Mouse (Mus musculus): ENCODE measurements around the gene Vti1b. TPM values are rescaled to one million over a fixed set of nuclear protein-coding genes. Genes with fewer than 3 reads are reported as not detected.

The Vti1b gene
- 230 and 258 TPM in 2 replicates for polyA plus RNA-seq (2015; fragmentation: Nextera tagmentation; extraction: Ambion mirVana)

GRCm38 (mm10) chr12:79172019-79172941 is at the start of gene Vti1b:
TSS of gene Vti1b (minus strand) at chr12:79172667.
- Histone ChIP-seq H3K4me3 (ENCODE audit: low read length) (peak within 1 kb of the TSS; percentile 86), H3K4me2 (ENCODE audit: low read length) (peak within 1 kb of the TSS; percentile 72), H3K4me1 (ENCODE audit: control insufficient read depth, insufficient read depth, low read depth, low read length) (peaks cover 10% of the 10 kb centered on the region), H3K36me3 (ENCODE audit: control insufficient read depth, insufficient read depth, low read length) (peaks cover 8% of the 10 kb centered on the region; the same call in 1 of the 2 replicates), H3K9me3 (ENCODE audit: control insufficient read depth, low read length) (no peaks in the 10 kb centered on the region), H3K9ac (ENCODE audit: low read depth, low read length) (peak within 1 kb of the TSS; percentile 90), H3K27ac (ENCODE audit: low read depth, low read length) (peak within 1 kb of the TSS; percentile 97), H3K27me3 (replicated peaks; ENCODE audit: control insufficient read depth, insufficient read depth, low read length) (no peaks in the 10 kb centered on the region)
- WGBS, result under 1% methylated on average over 49 of the region's 73 CpGs
- peak; percentile 99 for ATAC-seq

DNA sequence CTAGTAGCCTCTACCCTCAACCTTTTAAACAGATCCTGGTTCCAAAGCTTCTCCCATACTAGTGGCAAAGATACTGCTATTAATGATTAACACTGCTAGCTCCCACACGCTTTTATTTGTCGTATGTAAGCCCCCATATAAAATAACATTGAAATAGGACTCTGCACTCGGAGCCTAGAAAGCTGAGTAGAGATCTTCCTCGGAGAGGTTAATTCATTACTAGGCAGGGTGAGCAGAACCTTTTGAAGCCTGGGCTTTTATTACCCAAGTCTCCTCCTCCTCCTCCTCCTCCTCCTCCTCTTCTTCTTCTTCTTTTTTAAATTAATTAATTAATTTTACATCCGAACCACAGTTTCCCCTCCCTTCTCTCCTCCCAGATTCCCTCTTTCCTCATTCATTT is 45.0 kb upstream of the Vti1b start:
- WGBS, result 65% methylated on average over 5 of the region's 5 CpGs
- Histone ChIP-seq H3K9me3 (ENCODE audit: control insufficient read depth, low read length) (no peaks in the 10 kb centered on the region), H3K27ac (ENCODE audit: low read depth, low read length) (no peak overlapping the region), H3K4me1 (ENCODE audit: control insufficient read depth, insufficient read depth, low read depth, low read length) (no peaks in the 10 kb centered on the region), H3K27me3 (replicated peaks; ENCODE audit: control insufficient read depth, insufficient read depth, low read length) (no peaks in the 10 kb centered on the region), H3K4me2 (ENCODE audit: low read length) (no peak overlapping the region), H3K4me3 (ENCODE audit: low read length) (no peak overlapping the region), H3K9ac (ENCODE audit: low read depth, low read length) (no peak overlapping the region), H3K36me3 (ENCODE audit: control insufficient read depth, insufficient read depth, low read length) (no peaks in the 10 kb centered on the region)
- no peak for ATAC-seq

GRCm38 (mm10) chr12:79211447-79211846 is 39.0 kb upstream of the Vti1b start:
- WGBS, result 91% methylated on average over 8 of the region's 8 CpGs
- no peaks in the 10 kb centered on the region for H3K27me3 ChIP-seq (replicated peaks; ENCODE audit: control insufficient read depth, insufficient read depth, low read length)
- no peaks in the 10 kb centered on the region for H3K9me3 ChIP-seq (ENCODE audit: control insufficient read depth, low read length)
- no peaks in the 10 kb centered on the region for H3K36me3 ChIP-seq (ENCODE audit: control insufficient read depth, insufficient read depth, low read length)
- no peaks in the 10 kb centered on the region for H3K4me1 ChIP-seq (ENCODE audit: control insufficient read depth, insufficient read depth, low read depth, low read length)
- no peak overlapping the region for H3K4me3 ChIP-seq (ENCODE audit: low read length)
- no peak overlapping the region for H3K9ac ChIP-seq (ENCODE audit: low read depth, low read length)
- no peak overlapping the region for H3K27ac ChIP-seq (ENCODE audit: low read depth, low read length)
- no peak for ATAC-seq
- H3K4me2 ChIP-seq (ENCODE audit: low read length), result no peak overlapping the region

DNA sequence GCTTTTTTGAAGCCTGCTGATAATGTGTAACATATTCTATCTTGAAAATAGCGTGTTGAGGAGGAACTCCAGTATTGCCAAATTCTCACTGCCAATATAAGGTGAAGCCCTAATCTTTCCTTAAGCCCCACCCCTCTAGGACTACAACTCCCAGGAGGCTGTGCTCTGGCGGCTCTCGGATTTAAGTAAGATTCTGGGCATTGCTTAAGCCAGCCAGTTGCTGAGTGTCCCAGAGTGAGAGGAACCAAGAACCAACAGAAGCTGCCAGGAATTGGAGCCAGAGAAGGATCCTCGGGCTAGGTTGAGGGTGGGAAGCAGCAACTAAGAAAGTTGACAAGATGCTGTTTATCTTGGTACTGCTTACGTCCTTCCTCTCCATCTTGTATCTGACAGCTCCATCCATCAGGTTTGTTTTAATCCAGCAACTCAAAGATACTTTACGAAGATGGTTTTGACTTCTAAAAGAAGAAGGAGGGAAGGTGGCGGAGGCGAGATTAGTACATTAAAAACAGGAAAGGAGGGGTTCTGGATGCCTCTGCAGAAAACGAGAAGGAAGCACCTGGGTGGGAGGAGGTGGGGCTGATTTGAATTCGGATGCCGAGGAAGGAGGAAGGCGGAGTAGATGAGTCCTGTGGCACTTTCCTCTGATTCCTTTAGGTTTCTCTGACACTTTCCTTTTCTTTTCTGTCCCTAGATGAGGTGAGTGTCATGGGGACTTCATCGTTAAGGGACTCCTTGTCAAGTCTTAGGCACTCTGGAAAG is 36.4 kb upstream of the Vti1b start, which contains the start of gene Rdh12:
TSS of gene Rdh12 (plus strand) at position 212 of the 762 bp plus-strand sequence.
- H3K4me1 ChIP-seq (ENCODE audit: control insufficient read depth, insufficient read depth, low read depth, low read length), result no peaks in the 10 kb centered on the region
- H3K36me3 ChIP-seq (ENCODE audit: control insufficient read depth, insufficient read depth, low read length), result no peaks in the 10 kb centered on the region
- no peaks in the 10 kb centered on the region for H3K9me3 ChIP-seq (ENCODE audit: control insufficient read depth, low read length)
- H3K4me3 ChIP-seq (ENCODE audit: low read length), result peak within 1 kb of the TSS; percentile 42
- H3K4me2 ChIP-seq (ENCODE audit: low read length), result peak within 1 kb of the TSS; percentile 65
- no peaks in the 10 kb centered on the region for H3K27me3 ChIP-seq (replicated peaks; ENCODE audit: control insufficient read depth, insufficient read depth, low read length)
- ATAC-seq, result peak; percentile 71; the same call in 1 of the 2 replicates
- no peak within 1 kb of the TSS for H3K27ac ChIP-seq (ENCODE audit: low read depth, low read length)
- peak within 1 kb of the TSS; percentile 24; the same call in 1 of the 2 replicates for H3K9ac ChIP-seq (ENCODE audit: low read depth, low read length)
- WGBS, result 5% methylated on average over 13 of the region's 13 CpGs

DNA sequence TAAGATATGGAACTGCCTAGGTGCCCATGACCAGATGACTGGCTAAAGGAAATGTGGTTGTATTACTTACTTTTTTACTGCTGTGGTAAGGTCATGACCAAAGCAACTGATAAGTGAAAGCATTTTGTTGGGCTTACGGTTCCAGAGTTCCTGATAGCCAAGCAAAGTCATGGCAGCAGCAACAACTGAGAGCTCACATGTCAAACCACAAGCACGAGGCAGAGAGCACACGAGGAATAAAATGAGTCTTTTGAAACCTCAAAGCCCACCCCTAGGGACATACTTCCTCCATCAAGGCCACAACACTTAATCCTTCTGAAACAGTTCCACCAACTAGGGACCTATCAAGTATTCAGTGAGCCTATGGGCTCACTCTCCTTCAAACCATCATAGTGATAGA is 29.4 kb upstream of the Vti1b start:
- no peaks in the 10 kb centered on the region for H3K9me3 ChIP-seq (ENCODE audit: control insufficient read depth, low read length)
- H3K4me3 ChIP-seq (ENCODE audit: low read length), result no peak overlapping the region
- no peaks in the 10 kb centered on the region for H3K36me3 ChIP-seq (ENCODE audit: control insufficient read depth, insufficient read depth, low read length)
- H3K27ac ChIP-seq (ENCODE audit: low read depth, low read length), result no peak overlapping the region
- no peak overlapping the region for H3K4me2 ChIP-seq (ENCODE audit: low read length)
- no peak overlapping the region for H3K9ac ChIP-seq (ENCODE audit: low read depth, low read length)
- no peak for ATAC-seq
- H3K27me3 ChIP-seq (replicated peaks; ENCODE audit: control insufficient read depth, insufficient read depth, low read length), result no peaks in the 10 kb centered on the region
- no peaks in the 10 kb centered on the region for H3K4me1 ChIP-seq (ENCODE audit: control insufficient read depth, insufficient read depth, low read depth, low read length)
- 75% methylated on average over 3 of the region's 3 CpGs for WGBS

GRCm38 (mm10) chr12:79197105-79197504 is 24.6 kb upstream of the Vti1b start:
- Histone ChIP-seq H3K4me3 (ENCODE audit: low read length) (no peak overlapping the region), H3K36me3 (ENCODE audit: control insufficient read depth, insufficient read depth, low read length) (no peaks in the 10 kb centered on the region), H3K4me1 (ENCODE audit: control insufficient read depth, insufficient read depth, low read depth, low read length) (no peaks in the 10 kb centered on the region), H3K27me3 (replicated peaks; ENCODE audit: control insufficient read depth, insufficient read depth, low read length) (no peaks in the 10 kb centered on the region), H3K27ac (ENCODE audit: low read depth, low read length) (no peak overlapping the region), H3K4me2 (ENCODE audit: low read length) (no peak overlapping the region), H3K9me3 (ENCODE audit: control insufficient read depth, low read length) (no peaks in the 10 kb centered on the region), H3K9ac (ENCODE audit: low read depth, low read length) (no peak overlapping the region)
- ATAC-seq, result no peak
- WGBS, result 89% methylated on average over 5 of the region's 5 CpGs

DNA sequence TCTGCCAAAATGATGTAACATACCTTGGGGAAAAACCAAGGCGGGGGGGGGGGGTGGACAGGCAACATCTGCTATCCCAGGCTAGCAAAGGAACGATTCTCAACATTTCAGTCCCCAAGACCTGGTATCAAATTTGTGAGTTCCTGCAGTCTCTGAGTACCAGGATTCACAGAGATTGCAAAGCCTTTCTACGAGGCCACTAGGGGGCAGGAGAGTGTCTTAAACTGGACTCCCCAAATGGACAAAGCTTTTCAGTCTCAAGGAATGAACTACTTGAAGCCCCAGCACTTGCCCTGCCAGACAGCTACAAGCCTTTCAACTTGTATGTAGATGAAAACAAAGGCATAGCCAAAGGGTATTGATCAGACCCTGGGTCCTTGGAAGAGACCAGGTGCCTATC is 21.0 kb upstream of the Vti1b start:
- no peaks in the 10 kb centered on the region for H3K36me3 ChIP-seq (ENCODE audit: control insufficient read depth, insufficient read depth, low read length)
- WGBS, result 15% methylated on average over 3 of the region's 3 CpGs
- ATAC-seq, result no peak
- peaks cover 17% of the 10 kb centered on the region for H3K4me1 ChIP-seq (ENCODE audit: control insufficient read depth, insufficient read depth, low read depth, low read length)
- H3K27ac ChIP-seq (ENCODE audit: low read depth, low read length), result no peak overlapping the region
- no peak overlapping the region for H3K4me2 ChIP-seq (ENCODE audit: low read length)
- no peak overlapping the region for H3K9ac ChIP-seq (ENCODE audit: low read depth, low read length)
- no peaks in the 10 kb centered on the region for H3K9me3 ChIP-seq (ENCODE audit: control insufficient read depth, low read length)
- no peaks in the 10 kb centered on the region for H3K27me3 ChIP-seq (replicated peaks; ENCODE audit: control insufficient read depth, insufficient read depth, low read length)
- no peak overlapping the region for H3K4me3 ChIP-seq (ENCODE audit: low read length)

- Histone ChIP-seq H3K36me3 (ENCODE audit: control insufficient read depth, insufficient read depth, low read length) (no peaks in the 10 kb centered on the region), H3K27me3 (replicated peaks; ENCODE audit: control insufficient read depth, insufficient read depth, low read length) (no peaks in the 10 kb centered on the region), H3K4me3 (ENCODE audit: low read length) (peak within 1 kb of the TSS; percentile 51), H3K4me2 (ENCODE audit: low read length) (peak within 1 kb of the TSS; percentile 58), H3K9me3 (ENCODE audit: control insufficient read depth, low read length) (no peaks in the 10 kb centered on the region), H3K27ac (ENCODE audit: low read depth, low read length) (peak within 1 kb of the TSS; percentile 78), H3K4me1 (ENCODE audit: control insufficient read depth, insufficient read depth, low read depth, low read length) (peaks cover 17% of the 10 kb centered on the region), H3K9ac (ENCODE audit: low read depth, low read length) (peak within 1 kb of the TSS; percentile 60)
- WGBS, result 62% methylated on average over 6 of the region's 6 CpGs
- ATAC-seq, result no peak
Observed at GRCm38 (mm10) chr12:79192193-79192592, 19.7 kb upstream of the Vti1b start, which contains the start of gene Rdh11. TSS of gene Rdh11 (minus strand) at chr12:79192293.

DNA sequence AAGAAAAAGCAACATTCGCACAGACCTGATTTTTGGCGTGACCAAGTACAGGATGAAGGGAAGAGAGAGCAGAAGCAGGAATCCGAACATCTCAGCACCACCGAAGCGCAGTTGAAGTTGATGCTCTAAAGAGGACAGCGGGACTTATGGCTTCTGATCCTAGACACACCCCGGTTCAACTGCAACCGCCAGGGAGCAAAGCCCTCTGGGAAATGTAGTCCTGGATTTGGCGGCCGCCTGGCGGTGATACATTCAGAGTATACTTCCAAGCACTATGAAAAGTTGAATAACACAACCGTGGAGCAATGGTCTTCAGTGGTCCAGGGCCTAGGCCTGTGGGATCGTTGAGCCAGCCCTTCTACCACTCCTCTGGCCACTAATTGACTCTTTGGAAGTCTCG is 19.2 kb upstream of the Vti1b start:
- no peaks in the 10 kb centered on the region for H3K27me3 ChIP-seq (replicated peaks; ENCODE audit: control insufficient read depth, insufficient read depth, low read length)
- H3K4me2 ChIP-seq (ENCODE audit: low read length), result peak overlapping the region; percentile 58
- peak; percentile 82 for ATAC-seq
- H3K4me3 ChIP-seq (ENCODE audit: low read length), result peak overlapping the region; percentile 51
- H3K27ac ChIP-seq (ENCODE audit: low read depth, low read length), result peak overlapping the region; percentile 78
- peak overlapping the region; percentile 60 for H3K9ac ChIP-seq (ENCODE audit: low read depth, low read length)
- WGBS, result 6% methylated on average over 14 of the region's 14 CpGs
- no peaks in the 10 kb centered on the region for H3K9me3 ChIP-seq (ENCODE audit: control insufficient read depth, low read length)
- H3K4me1 ChIP-seq (ENCODE audit: control insufficient read depth, insufficient read depth, low read depth, low read length), result peaks cover 17% of the 10 kb centered on the region
- no peaks in the 10 kb centered on the region for H3K36me3 ChIP-seq (ENCODE audit: control insufficient read depth, insufficient read depth, low read length)

Data from hindbrain, embryonic 16.5 days (tissue).